Mouse (Mus musculus) liver, adult 2 months (tissue): ENCODE results near the gene Hapln1.

Source experiments
- CTCF ChIP-seq: fragments of 200-500 bp; IDR thresholded peaks from 2 replicates; pipeline ENCODE4 v1.5.1; 2011; ENCODE audit warnings: low read depth, low read length, control low read depth
- POLR2A ChIP-seq: fragments of 200-500 bp; IDR thresholded peaks from 2 replicates; pipeline ENCODE4 v1.6.1; 2011; ENCODE audit warnings: low read length, control low read depth; ENCODE audit not compliant: insufficient read depth; ENCODE audit errors: extremely low read depth

DNA sequence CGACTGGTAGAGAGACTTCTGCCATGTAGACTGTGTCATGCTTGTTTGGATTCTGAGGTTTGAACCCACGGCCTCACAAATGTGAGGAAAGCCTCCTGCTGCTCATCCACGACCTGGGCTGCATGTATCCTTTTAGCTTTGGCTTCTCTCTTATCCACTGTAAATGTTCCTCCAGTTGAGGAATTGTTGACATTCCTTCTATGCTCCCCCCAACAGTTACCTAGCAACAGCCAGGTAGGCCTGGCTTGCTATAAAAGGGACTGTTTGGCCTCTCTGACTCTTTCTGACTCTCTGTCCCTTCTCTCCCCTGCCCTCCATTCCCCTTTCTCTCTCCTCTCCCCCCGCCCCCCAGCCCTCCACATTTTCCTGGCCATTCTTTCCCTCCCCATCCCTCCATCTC is 9.9 kb downstream of the Hapln1 start:
- no peak for TF ChIP-seq CTCF
- no peak for TF ChIP-seq POLR2A
